In genomic region chr9:54568732-54569131, GRCm38 (mm10) we compare ENCODE assay signal across 18 mouse cellular contexts. TPM values are rescaled to one million over a fixed set of nuclear protein-coding genes. Genes with fewer than 3 reads are reported as not detected.
A peak's percentile ranks its signal among the peaks of the same experiment; 100 is the strongest.
DNase-seq lines count a peak whose midpoint lies in the region; ATAC-seq and TF ChIP-seq lines count a peak whose summit lies in the region.
"Had no signal": no experiment of that assay in that cellular context is flagged by ENCODE, and none has a peak within 500 bp of the region (broad histone marks: within the 10 kb centered on the region; RNA-seq: fewer than 3 reads in every experiment).

No protein-coding gene starts in this region.

- peak; percentile 53 for DNase-seq in embryo, embryonic 10 days (ENCODE audit: low spot score)
- no peak for DNase-seq in embryo, embryonic 9.5 days (ENCODE audit: extremely low spot score)
- peak; percentile 85 for DNase-seq in midbrain, embryonic 11.5 days (ENCODE audit: low spot score, missing footprints)
- no peak for DNase-seq in midbrain, embryonic 10.5 days (ENCODE audit: low spot score)
- DNase-seq in stomach, postnatal 0 days (ENCODE audit: low spot score), result no peak
- DNase-seq in spleen, adult 12 weeks (ENCODE audit: low spot score), result no peak
- DNase-seq: adrenal gland, postnatal 36 days; heart, postnatal 14 days; layer of hippocampus, adult 9-11 months; spleen, adult 18-20 months; thymus, postnatal 25 days had no signal

- H3K4me1 ChIP-seq in intestine, postnatal 0 days (replicated peaks; ENCODE audit: control insufficient read depth, insufficient read depth, low read length), result no peaks in the 10 kb centered on the region
- H3K4me1 ChIP-seq in intestine, embryonic 16.5 days (ENCODE audit: control insufficient read depth, insufficient read depth, low read length), result peaks cover 5% of the 10 kb centered on the region; the same call in 1 of the 2 replicates
- H3K4me1 ChIP-seq in midbrain, embryonic 11.5 days (ENCODE audit: control insufficient read depth, insufficient read depth, low read length), result no peaks in the 10 kb centered on the region
- no peaks in the 10 kb centered on the region for H3K4me1 ChIP-seq in midbrain, embryonic 10.5 days
- H3K4me1 ChIP-seq in stomach, postnatal 0 days (replicated peaks; ENCODE audit: control insufficient read depth, insufficient read depth), result no peaks in the 10 kb centered on the region
- H3K4me1 ChIP-seq: neural tube, embryonic 12.5 days had no signal

- no peak overlapping the region for H3K4me2 ChIP-seq in intestine, postnatal 0 days (replicated peaks; ENCODE audit: low read depth)
- no peak overlapping the region for H3K4me2 ChIP-seq in intestine, embryonic 16.5 days (ENCODE audit: low read depth, low read length)
- no peak overlapping the region for H3K4me2 ChIP-seq in midbrain, embryonic 11.5 days
- H3K4me2 ChIP-seq in stomach, postnatal 0 days (replicated peaks; ENCODE audit: low read depth), result no peak overlapping the region
- H3K4me2 ChIP-seq: intestine, embryonic 15.5 days; liver, embryonic 11.5 days; neural tube, embryonic 12.5 days had no signal

- no peak for TF ChIP-seq EP300 in stomach, postnatal 0 days (optimal IDR thresholded peaks at IDR 0.05)

- H3K9ac ChIP-seq in intestine, postnatal 0 days (ENCODE audit: low read depth, low read length), result no peak overlapping the region
- no peak overlapping the region for H3K9ac ChIP-seq in intestine, embryonic 16.5 days (ENCODE audit: low read depth, low read length)
- no peak overlapping the region for H3K9ac ChIP-seq in midbrain, embryonic 11.5 days (ENCODE audit: low read length)
- no peak overlapping the region for H3K9ac ChIP-seq in stomach, postnatal 0 days (ENCODE audit: low read length)
- H3K9ac ChIP-seq: intestine, embryonic 15.5 days; neural tube, embryonic 12.5 days had no signal

- no peak overlapping the region for H3K4me3 ChIP-seq in intestine, postnatal 0 days (ENCODE audit: low read depth, low read length)
- no peak overlapping the region for H3K4me3 ChIP-seq in intestine, embryonic 16.5 days (ENCODE audit: low read length)
- no peak overlapping the region for H3K4me3 ChIP-seq in midbrain, embryonic 11.5 days (ENCODE audit: low read depth, low read length)
- no peak overlapping the region for H3K4me3 ChIP-seq in midbrain, embryonic 10.5 days
- no peak overlapping the region for H3K4me3 ChIP-seq in stomach, postnatal 0 days (ENCODE audit: low read depth, low read length)
- H3K4me3 ChIP-seq: intestine, embryonic 15.5 days; neural tube, embryonic 12.5 days had no signal

- ATAC-seq in intestine, postnatal 0 days, result no peak
- ATAC-seq in intestine, embryonic 16.5 days, result no peak
- ATAC-seq in midbrain, embryonic 11.5 days (ENCODE audit: low FRiP score), result no peak
- ATAC-seq in stomach, postnatal 0 days (ENCODE audit: low FRiP score, low TSS enrichment), result no peak
- ATAC-seq: midbrain, embryonic 16.5 days had no signal

- no peaks in the 10 kb centered on the region for H3K27me3 ChIP-seq in intestine, postnatal 0 days (replicated peaks; ENCODE audit: control insufficient read depth, insufficient read depth, low read length)
- H3K27me3 ChIP-seq in intestine, embryonic 16.5 days (replicated peaks; ENCODE audit: control insufficient read depth, insufficient read depth, low read length), result no peaks in the 10 kb centered on the region
- no peaks in the 10 kb centered on the region for H3K27me3 ChIP-seq in midbrain, embryonic 11.5 days (ENCODE audit: control insufficient read depth, insufficient read depth, low read length)
- H3K27me3 ChIP-seq in midbrain, embryonic 10.5 days (ENCODE audit: low read depth, poor library complexity, severe bottlenecking), result no peaks in the 10 kb centered on the region
- no peaks in the 10 kb centered on the region for H3K27me3 ChIP-seq in stomach, postnatal 0 days (ENCODE audit: control insufficient read depth, insufficient read depth, low read length)
- H3K27me3 ChIP-seq: intestine, embryonic 15.5 days; neural tube, embryonic 12.5 days had no signal

- no peaks in the 10 kb centered on the region for H3K9me3 ChIP-seq in intestine, postnatal 0 days (ENCODE audit: control insufficient read depth)
- H3K9me3 ChIP-seq in intestine, embryonic 16.5 days (ENCODE audit: control insufficient read depth, low read length), result no peaks in the 10 kb centered on the region
- no peaks in the 10 kb centered on the region for H3K9me3 ChIP-seq in midbrain, embryonic 11.5 days (ENCODE audit: control insufficient read depth, low read length)
- no peaks in the 10 kb centered on the region for H3K9me3 ChIP-seq in midbrain, embryonic 10.5 days (replicated peaks)
- no peaks in the 10 kb centered on the region for H3K9me3 ChIP-seq in stomach, postnatal 0 days (ENCODE audit: control insufficient read depth, low read length)
- H3K9me3 ChIP-seq: intestine, embryonic 15.5 days; neural tube, embryonic 12.5 days had no signal

- H3K36me3 ChIP-seq in intestine, postnatal 0 days (ENCODE audit: control insufficient read depth, insufficient read depth), result no peaks in the 10 kb centered on the region
- no peaks in the 10 kb centered on the region for H3K36me3 ChIP-seq in intestine, embryonic 16.5 days (ENCODE audit: control insufficient read depth, insufficient read depth, low read length)
- H3K36me3 ChIP-seq in midbrain, embryonic 11.5 days (ENCODE audit: control insufficient read depth, insufficient read depth, low read length), result no peaks in the 10 kb centered on the region
- no peaks in the 10 kb centered on the region for H3K36me3 ChIP-seq in midbrain, embryonic 10.5 days
- H3K36me3 ChIP-seq in stomach, postnatal 0 days (ENCODE audit: control insufficient read depth, insufficient read depth, low read length), result no peaks in the 10 kb centered on the region
- H3K36me3 ChIP-seq: intestine, embryonic 15.5 days; neural tube, embryonic 12.5 days had no signal

- no peak overlapping the region for H3K27ac ChIP-seq in intestine, postnatal 0 days (ENCODE audit: low read depth, low read length)
- H3K27ac ChIP-seq in intestine, embryonic 16.5 days (ENCODE audit: low read length), result no peak overlapping the region
- H3K27ac ChIP-seq in midbrain, embryonic 11.5 days (ENCODE audit: low read depth, low read length), result no peak overlapping the region
- H3K27ac ChIP-seq in midbrain, embryonic 10.5 days (replicated peaks), result no peak overlapping the region
- H3K27ac ChIP-seq in stomach, postnatal 0 days (replicated peaks), result no peak overlapping the region
- H3K27ac ChIP-seq: intestine, embryonic 15.5 days; neural tube, embryonic 12.5 days had no signal

- WGBS in intestine, postnatal 0 days, result 26% methylated on average over 2 of the region's 2 CpGs
- WGBS in intestine, embryonic 16.5 days, result 26% methylated on average over 2 of the region's 2 CpGs
- WGBS in midbrain, embryonic 11.5 days, result 35% methylated on average over 2 of the region's 2 CpGs
- 44% methylated on average over 2 of the region's 2 CpGs for WGBS in midbrain, embryonic 10.5 days
- 53% methylated on average over 2 of the region's 2 CpGs for WGBS in stomach, postnatal 0 days

- peak; percentile 53 for TF ChIP-seq CTCF in intestine, postnatal 0 days (IDR thresholded peaks at IDR 0.05; ENCODE audit: low read depth)
- TF ChIP-seq CTCF in stomach, postnatal 0 days (IDR thresholded peaks at IDR 0.05; ENCODE audit: low read depth), result peak; percentile 44

RNA-seq across cellular contexts. Expression of gene Cib2, which starts 8.7 kb away (rescaled TPM):
- polyA plus RNA-seq in intestine, postnatal 0 days (2015; fragmentation: Nextera tagmentation; extraction: Ambion mirVana), result 3.7 and 4.4 TPM in 2 replicates
- polyA plus RNA-seq in intestine, embryonic 16.5 days (2015; fragmentation: Nextera tagmentation; extraction: Ambion mirVana), result 6.6 and 7.2 TPM in 2 replicates
- polyA plus RNA-seq in midbrain, embryonic 11.5 days (2014; fragmentation: Nextera tagmentation; extraction: Ambion mirVana), result 16.8 and 17.9 TPM in 2 replicates
- polyA plus RNA-seq in midbrain, embryonic 10.5 days (2016; fragmentation: Nextera tagmentation; extraction: Ambion mirVana), result 9.9 and 12.7 TPM in 2 replicates
- 6.1 and 7.5 TPM in 2 replicates for polyA plus RNA-seq in stomach, postnatal 0 days (2015; fragmentation: Nextera tagmentation; extraction: Ambion mirVana)

RNA-seq across cellular contexts. Expression of gene Idh3a, which starts 17.4 kb away (rescaled TPM):
- 131 and 137 TPM in 2 replicates for polyA plus RNA-seq in intestine, postnatal 0 days (2015; fragmentation: Nextera tagmentation; extraction: Ambion mirVana)
- polyA plus RNA-seq in intestine, embryonic 16.5 days (2015; fragmentation: Nextera tagmentation; extraction: Ambion mirVana), result 199 and 213 TPM in 2 replicates
- polyA plus RNA-seq in midbrain, embryonic 11.5 days (2014; fragmentation: Nextera tagmentation; extraction: Ambion mirVana), result 122 and 127 TPM in 2 replicates
- polyA plus RNA-seq in midbrain, embryonic 10.5 days (2016; fragmentation: Nextera tagmentation; extraction: Ambion mirVana), result 113 and 124 TPM in 2 replicates
- 105 TPM in 2 replicates for polyA plus RNA-seq in stomach, postnatal 0 days (2015; fragmentation: Nextera tagmentation; extraction: Ambion mirVana)

RNA-seq across cellular contexts. Expression of gene Sh2d7, which starts 29.9 kb away (rescaled TPM):
- polyA plus RNA-seq in intestine, postnatal 0 days (2015; fragmentation: Nextera tagmentation; extraction: Ambion mirVana), result not detected in 2 replicates
- polyA plus RNA-seq in intestine, embryonic 16.5 days (2015; fragmentation: Nextera tagmentation; extraction: Ambion mirVana), result not detected in 2 replicates
- not detected in 2 replicates for polyA plus RNA-seq in midbrain, embryonic 11.5 days (2014; fragmentation: Nextera tagmentation; extraction: Ambion mirVana)
- polyA plus RNA-seq in midbrain, embryonic 10.5 days (2016; fragmentation: Nextera tagmentation; extraction: Ambion mirVana), result not detected in 2 replicates
- polyA plus RNA-seq in stomach, postnatal 0 days (2015; fragmentation: Nextera tagmentation; extraction: Ambion mirVana), result 0.04 TPM in 2 replicates
- polyA plus RNA-seq: intestine, embryonic 15.5 days; liver, embryonic 11.5 days; midbrain, embryonic 16.5 days; neural tube, embryonic 12.5 days; stomach, embryonic 16.5 days had no signal

Comparison
In these comparisons a context has a peak if more than half of its experiments do, and no peak if none do; other contexts are left out.
1. DNase-seq: peak in embryo, embryonic 10 days (single experiment) and midbrain, embryonic 11.5 days (single experiment); none in embryo, embryonic 9.5 days (single experiment), midbrain, embryonic 10.5 days (single experiment), stomach, postnatal 0 days (single experiment) and spleen, adult 12 weeks (single experiment).